Mouse (Mus musculus): ENCODE data around the gene Mageb5.
"Not testable (repeated sequence)": the region's sequence is repeated elsewhere in the genome, so short reads cannot be mapped to it uniquely, and the experiment has no call there.

Mageb5 gene

DNA sequence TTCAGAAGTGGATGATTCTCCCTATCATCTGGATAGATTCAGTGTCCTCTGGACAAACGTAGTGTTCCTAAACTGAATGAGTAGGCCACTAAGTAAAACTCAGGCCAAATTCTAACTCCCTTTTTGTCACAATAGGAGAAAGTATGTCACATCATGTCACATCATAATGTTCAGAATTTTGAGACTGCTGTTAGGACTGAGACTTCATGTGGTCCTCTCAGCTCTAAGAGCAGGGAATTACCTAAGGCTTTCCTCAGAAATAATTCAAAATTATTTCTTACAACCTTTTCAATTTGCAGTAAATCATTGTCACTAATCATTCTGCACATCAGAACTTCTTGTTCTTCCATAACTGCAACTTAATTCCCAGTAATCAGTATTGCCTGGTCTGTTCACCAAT is at the start of gene Mageb5:
Gene Mageb5, minus strand, starts transcription at position 101 of the 400 bp plus-strand sequence.
- not testable (repeated sequence) for DNase-seq (ENCODE audit: low spot score)

DNA sequence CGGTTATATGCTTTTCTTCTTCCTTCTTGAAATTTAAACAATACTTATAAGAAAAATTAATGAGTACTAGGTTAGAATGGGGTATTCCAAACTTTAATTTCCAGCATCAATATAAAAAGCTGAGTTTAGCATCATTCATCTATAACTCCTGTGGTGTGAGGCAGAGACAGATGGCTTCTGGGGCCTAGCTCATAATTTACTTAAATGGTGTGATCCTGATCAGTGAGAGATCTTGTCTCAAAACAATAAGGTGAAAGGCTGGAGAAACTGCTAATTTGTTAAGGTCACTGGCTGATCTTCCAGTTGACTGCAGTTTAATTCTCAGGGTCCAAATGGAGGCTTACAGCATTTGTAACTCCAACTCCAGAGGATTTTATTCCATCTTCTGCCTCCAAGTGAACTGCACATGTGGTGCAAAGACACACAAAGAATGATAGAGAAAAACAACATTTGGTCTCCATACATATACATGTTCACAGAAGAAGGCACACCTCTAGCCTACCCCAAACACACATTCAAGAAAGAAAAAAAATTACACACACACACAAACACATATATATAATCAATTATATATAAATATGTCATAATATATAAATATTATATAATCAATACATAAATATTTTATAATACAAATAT is 23.1 kb downstream of the Mageb5 start:
- not testable (repeated sequence) for DNase-seq (ENCODE audit: low spot score)

Data from left cerebral cortex, adult 11 months (tissue).